Mouse (Mus musculus): ENCODE results near the gene Tff1. TPM values are rescaled to one million over a fixed set of nuclear protein-coding genes. Genes with fewer than 3 reads are reported as not detected.

Tff1 gene
- polyA plus RNA-seq, 2 experiments: not detected

- 14% methylated on average over 2 of the region's 2 CpGs for WGBS
- Histone ChIP-seq H3K27me3 (ENCODE audit: control insufficient read depth, insufficient read depth, low read length) (no peaks in the 10 kb centered on the region), H3K4me2 (replicated peaks; ENCODE audit: low read depth, low read length, severe bottlenecking) (no peak overlapping the region), H3K4me1 (ENCODE audit: control insufficient read depth, insufficient read depth, low read length) (no peaks in the 10 kb centered on the region), H3K4me3 (replicated peaks; ENCODE audit: low read length) (no peak overlapping the region), H3K27ac (replicated peaks; ENCODE audit: low read depth, low read length) (no peak overlapping the region), H3K36me3 (ENCODE audit: control insufficient read depth, insufficient read depth, low read length) (no peaks in the 10 kb centered on the region), H3K9ac (ENCODE audit: low read depth, low read length, severe bottlenecking) (no peak overlapping the region), H3K9me3 (ENCODE audit: control insufficient read depth, low read length) (no peaks in the 10 kb centered on the region)
- ATAC-seq (ENCODE audit: low FRiP score, low read depth) (no peak), DNase-seq (ENCODE audit: low spot score) (no peak)
- no peak for TF ChIP-seq POLR2A (IDR thresholded peaks at IDR 0.05; ENCODE audit: borderline replicate concordance, extremely low read depth, insufficient read depth, insufficient read length)
Observed at GRCm38 (mm10) chr17:31192663-31193062, 27.6 kb upstream of the Tff1 start.

- 64% methylated on average over 8 of the region's 8 CpGs for WGBS
Observed at GRCm38 (mm10) chr17:31191825-31192224, 26.7 kb upstream of the Tff1 start.

GRCm38 (mm10) chr17:31187370-31187769 is 22.3 kb upstream of the Tff1 start:
- no peak for TF ChIP-seq POLR2A (IDR thresholded peaks at IDR 0.05; ENCODE audit: borderline replicate concordance, extremely low read depth, insufficient read depth, insufficient read length)
- H3K9me3 ChIP-seq (ENCODE audit: control insufficient read depth, low read length): no peaks in the 10 kb centered on the region
- no peak overlapping the region for H3K27ac ChIP-seq (replicated peaks; ENCODE audit: low read depth, low read length)
- no peak overlapping the region for H3K4me3 ChIP-seq (replicated peaks; ENCODE audit: low read length)
- no peaks in the 10 kb centered on the region for H3K27me3 ChIP-seq (ENCODE audit: control insufficient read depth, insufficient read depth, low read length)
- H3K4me1 ChIP-seq (ENCODE audit: control insufficient read depth, insufficient read depth, low read length): no peaks in the 10 kb centered on the region
- peak; percentile 57 for DNase-seq (ENCODE audit: low spot score)
- H3K4me2 ChIP-seq (replicated peaks; ENCODE audit: low read depth, low read length, severe bottlenecking): no peak overlapping the region
- 22% methylated on average over 4 of the region's 4 CpGs for WGBS
- no peak for ATAC-seq (ENCODE audit: low FRiP score, low read depth)
- no peak overlapping the region for H3K9ac ChIP-seq (ENCODE audit: low read depth, low read length, severe bottlenecking)
- no peaks in the 10 kb centered on the region for H3K36me3 ChIP-seq (ENCODE audit: control insufficient read depth, insufficient read depth, low read length)

More at GRCm38 (mm10) chr17:31191825-31192224, 26.7 kb upstream of the Tff1 start:
- H3K27ac ChIP-seq (replicated peaks; ENCODE audit: low read depth, low read length): no peak overlapping the region
- no peak for DNase-seq (ENCODE audit: low spot score)
- ATAC-seq (ENCODE audit: low FRiP score, low read depth): no peak
- no peak overlapping the region for H3K4me3 ChIP-seq (replicated peaks; ENCODE audit: low read length)
- no peaks in the 10 kb centered on the region for H3K27me3 ChIP-seq (ENCODE audit: control insufficient read depth, insufficient read depth, low read length)
- H3K4me2 ChIP-seq (replicated peaks; ENCODE audit: low read depth, low read length, severe bottlenecking): no peak overlapping the region
- no peak overlapping the region for H3K9ac ChIP-seq (ENCODE audit: low read depth, low read length, severe bottlenecking)
- H3K4me1 ChIP-seq (ENCODE audit: control insufficient read depth, insufficient read depth, low read length): no peaks in the 10 kb centered on the region
- H3K36me3 ChIP-seq (ENCODE audit: control insufficient read depth, insufficient read depth, low read length): no peaks in the 10 kb centered on the region
- no peaks in the 10 kb centered on the region for H3K9me3 ChIP-seq (ENCODE audit: control insufficient read depth, low read length)
- no peak for TF ChIP-seq POLR2A (IDR thresholded peaks at IDR 0.05; ENCODE audit: borderline replicate concordance, extremely low read depth, insufficient read depth, insufficient read length)

GRCm38 (mm10) chr17:31184269-31184990 is 19.4 kb upstream of the Tff1 start:
- Histone ChIP-seq H3K4me2 (replicated peaks; ENCODE audit: low read depth, low read length, severe bottlenecking) (no peak overlapping the region), H3K4me3 (replicated peaks; ENCODE audit: low read length) (no peak overlapping the region), H3K27me3 (ENCODE audit: control insufficient read depth, insufficient read depth, low read length) (no peaks in the 10 kb centered on the region), H3K27ac (replicated peaks; ENCODE audit: low read depth, low read length) (no peak overlapping the region), H3K9me3 (ENCODE audit: control insufficient read depth, low read length) (no peaks in the 10 kb centered on the region), H3K9ac (ENCODE audit: low read depth, low read length, severe bottlenecking) (no peak overlapping the region), H3K36me3 (ENCODE audit: control insufficient read depth, insufficient read depth, low read length) (no peaks in the 10 kb centered on the region), H3K4me1 (ENCODE audit: control insufficient read depth, insufficient read depth, low read length) (no peaks in the 10 kb centered on the region)
- DNase-seq (ENCODE audit: low spot score): no peak
- no peak for TF ChIP-seq POLR2A (IDR thresholded peaks at IDR 0.05; ENCODE audit: borderline replicate concordance, extremely low read depth, insufficient read depth, insufficient read length)
- 79% methylated on average over 12 of the region's 12 CpGs for WGBS
- ATAC-seq (ENCODE audit: low FRiP score, low read depth): no peak

- no peak overlapping the region for H3K4me3 ChIP-seq (replicated peaks; ENCODE audit: low read length)
- no peak for ATAC-seq (ENCODE audit: low FRiP score, low read depth)
- no peak overlapping the region for H3K27ac ChIP-seq (replicated peaks; ENCODE audit: low read depth, low read length)
- H3K4me2 ChIP-seq (replicated peaks; ENCODE audit: low read depth, low read length, severe bottlenecking): no peak overlapping the region
- no peaks in the 10 kb centered on the region for H3K4me1 ChIP-seq (ENCODE audit: control insufficient read depth, insufficient read depth, low read length)
- no peaks in the 10 kb centered on the region for H3K36me3 ChIP-seq (ENCODE audit: control insufficient read depth, insufficient read depth, low read length)
- DNase-seq (ENCODE audit: low spot score): no peak
- no peaks in the 10 kb centered on the region for H3K27me3 ChIP-seq (ENCODE audit: control insufficient read depth, insufficient read depth, low read length)
- H3K9me3 ChIP-seq (ENCODE audit: control insufficient read depth, low read length): no peaks in the 10 kb centered on the region
- no peak overlapping the region for H3K9ac ChIP-seq (ENCODE audit: low read depth, low read length, severe bottlenecking)
- 63% methylated on average over 12 of the region's 12 CpGs for WGBS
- no peak for TF ChIP-seq POLR2A (IDR thresholded peaks at IDR 0.05; ENCODE audit: borderline replicate concordance, extremely low read depth, insufficient read depth, insufficient read length)
Observed at GRCm38 (mm10) chr17:31183180-31183974, 18.3 kb upstream of the Tff1 start.
